Mouse (Mus musculus) kidney, adult 11 months (tissue): ENCODE measurements around the gene Adk.

Experiments
- DNase-seq: peaks from one replicate; pipeline ENCODE4 v3.0.0; 2022

Gene Adk

GRCm38 (mm10) chr14:21173973-21174745 lies 121.8 kb downstream of the Adk start:
- no peak for DNase-seq

- no peak for DNase-seq
Observed at GRCm38 (mm10) chr14:21174804-21175203, 122.4 kb downstream of the Adk start.

- DNase-seq, result no peak
Observed at GRCm38 (mm10) chr14:21177781-21178180, 125.4 kb downstream of the Adk start.

- DNase-seq, result no peak
Observed at GRCm38 (mm10) chr14:21178356-21178755, 126.0 kb downstream of the Adk start.

GRCm38 (mm10) chr14:21181053-21181452 lies 128.7 kb downstream of the Adk start:
- no peak for DNase-seq

- no peak for DNase-seq
Observed at GRCm38 (mm10) chr14:21191966-21192365, 139.6 kb downstream of the Adk start.

GRCm38 (mm10) chr14:21192749-21193148 lies 140.4 kb downstream of the Adk start:
- no peak for DNase-seq

GRCm38 (mm10) chr14:21194336-21194735 lies 142.0 kb downstream of the Adk start:
- DNase-seq, result no peak

GRCm38 (mm10) chr14:21200850-21201249 lies 148.5 kb downstream of the Adk start:
- no peak for DNase-seq

GRCm38 (mm10) chr14:21206472-21206871 lies 154.1 kb downstream of the Adk start:
- DNase-seq, result no peak

- no peak for DNase-seq
Observed at GRCm38 (mm10) chr14:21221574-21222138, 169.3 kb downstream of the Adk start.

- DNase-seq, result no peak
Observed at GRCm38 (mm10) chr14:21222206-21222605, 169.8 kb downstream of the Adk start.

- DNase-seq, result no peak
Observed at GRCm38 (mm10) chr14:21223456-21223855, 171.1 kb downstream of the Adk start.

- no peak for DNase-seq
Observed at GRCm38 (mm10) chr14:21223971-21224635, 171.7 kb downstream of the Adk start.

GRCm38 (mm10) chr14:21237051-21237450 lies 184.7 kb downstream of the Adk start:
- no peak for DNase-seq

- DNase-seq, result no peak
Observed at GRCm38 (mm10) chr14:21241105-21241504, 188.7 kb downstream of the Adk start.

- DNase-seq, result no peak
Observed at GRCm38 (mm10) chr14:21251386-21251785, 199.0 kb downstream of the Adk start.

- peak; percentile 73 for DNase-seq
Observed at GRCm38 (mm10) chr14:21252326-21252886, 200.0 kb downstream of the Adk start.

GRCm38 (mm10) chr14:21253321-21253992 lies 201.1 kb downstream of the Adk start:
- DNase-seq, result no peak

- no peak for DNase-seq
Observed at GRCm38 (mm10) chr14:21253993-21254339, 201.6 kb downstream of the Adk start.

GRCm38 (mm10) chr14:21268229-21268628 lies 215.9 kb downstream of the Adk start:
- DNase-seq, result no peak

- no peak for DNase-seq
Observed at GRCm38 (mm10) chr14:21271472-21271871, 219.1 kb downstream of the Adk start.

GRCm38 (mm10) chr14:21275786-21276185 lies 223.4 kb downstream of the Adk start:
- no peak for DNase-seq
